24 mouse cellular contexts compared by ENCODE assay signal in the genomic region with DNA sequence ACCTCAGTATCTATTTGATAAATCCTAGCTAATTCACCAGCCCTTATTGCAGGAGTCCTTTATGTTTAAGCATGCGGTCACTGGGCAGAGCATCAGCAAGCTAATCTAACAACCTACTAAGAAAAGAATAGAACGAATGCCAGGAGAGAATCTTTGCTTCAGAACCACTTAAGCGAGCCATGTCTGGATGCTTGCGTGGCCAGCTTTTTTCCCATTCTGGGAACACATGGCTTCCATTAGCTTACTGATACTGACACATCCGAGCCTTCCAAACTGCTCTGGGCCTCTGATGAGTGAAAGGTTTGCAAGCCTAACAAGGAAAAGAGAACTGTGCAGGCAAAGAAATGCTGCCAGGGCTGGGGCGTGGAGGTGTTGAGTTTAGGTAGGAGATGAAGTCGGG.
DNase-seq lines count a peak whose midpoint lies in the region; ATAC-seq lines count a peak whose summit lies in the region.
"Had no signal": no experiment of that assay in that cellular context is flagged by ENCODE, and none has a peak within 500 bp of the region (broad histone marks: within the 10 kb centered on the region; RNA-seq: fewer than 3 reads in every experiment).

No protein-coding gene starts in this region.

- H3K4me2 ChIP-seq in forebrain, embryonic 14.5 days (ENCODE audit: low read length), result no peak overlapping the region
- H3K4me2 ChIP-seq in embryonic facial prominence, embryonic 14.5 days (ENCODE audit: low read depth, low read length), result no peak overlapping the region
- H3K4me2 ChIP-seq: embryonic facial prominence, embryonic 15.5 days; forebrain, embryonic 12.5 days; heart, embryonic 11.5 days; hindbrain, embryonic 12.5 days; hindbrain, embryonic 15.5 days had no signal

- H3K9ac ChIP-seq in forebrain, embryonic 14.5 days (ENCODE audit: low read length), result no peak overlapping the region
- no peak overlapping the region for H3K9ac ChIP-seq in embryonic facial prominence, embryonic 14.5 days (ENCODE audit: low read depth, low read length)
- H3K9ac ChIP-seq: embryonic facial prominence, embryonic 15.5 days; forebrain, embryonic 12.5 days; hindbrain, embryonic 12.5 days; hindbrain, embryonic 15.5 days had no signal

- no peak for ATAC-seq in forebrain, embryonic 14.5 days
- ATAC-seq in embryonic facial prominence, embryonic 14.5 days (ENCODE audit: low read depth), result no peak
- ATAC-seq: forebrain, embryonic 16.5 days; intestine, postnatal 0 days had no signal

- WGBS in forebrain, embryonic 10.5 days, result 80% methylated on average over 7 of the region's 7 CpGs
- WGBS in forebrain, embryonic 14.5 days, result 88% methylated on average over 7 of the region's 7 CpGs
- WGBS in embryonic facial prominence, embryonic 14.5 days, result 41% methylated on average over 7 of the region's 7 CpGs

- no peak overlapping the region for H3K4me3 ChIP-seq in forebrain, embryonic 10.5 days
- H3K4me3 ChIP-seq in forebrain, embryonic 14.5 days (ENCODE audit: low read depth, low read length), result no peak overlapping the region
- no peak overlapping the region for H3K4me3 ChIP-seq in embryonic facial prominence, embryonic 14.5 days (ENCODE audit: low read depth, low read length)
- H3K4me3 ChIP-seq: embryonic facial prominence, embryonic 15.5 days; forebrain, embryonic 12.5 days; hindbrain, embryonic 12.5 days; hindbrain, embryonic 15.5 days had no signal

- intact Hi-C loops in gastrocnemius, postnatal 14 days (cut with DNase I; ENCODE audit: low total_unique reads), result no loop called here

- no peaks in the 10 kb centered on the region for H3K9me3 ChIP-seq in forebrain, embryonic 10.5 days
- H3K9me3 ChIP-seq in forebrain, embryonic 14.5 days (replicated peaks; ENCODE audit: control insufficient read depth, low read length), result no peaks in the 10 kb centered on the region
- no peaks in the 10 kb centered on the region for H3K9me3 ChIP-seq in embryonic facial prominence, embryonic 14.5 days (ENCODE audit: control insufficient read depth, low read length)
- H3K9me3 ChIP-seq: embryonic facial prominence, embryonic 15.5 days; forebrain, embryonic 12.5 days; hindbrain, embryonic 12.5 days; hindbrain, embryonic 15.5 days had no signal

- H3K36me3 ChIP-seq in forebrain, embryonic 10.5 days (replicated peaks), result no peaks in the 10 kb centered on the region
- H3K36me3 ChIP-seq in forebrain, embryonic 14.5 days (ENCODE audit: control insufficient read depth, insufficient read depth, low read length), result no peaks in the 10 kb centered on the region
- H3K36me3 ChIP-seq in embryonic facial prominence, embryonic 14.5 days (ENCODE audit: control insufficient read depth, insufficient read depth, low read length), result no peaks in the 10 kb centered on the region
- H3K36me3 ChIP-seq: embryonic facial prominence, embryonic 15.5 days; forebrain, embryonic 12.5 days; G1E; hindbrain, embryonic 12.5 days; hindbrain, embryonic 15.5 days had no signal

- H3K27ac ChIP-seq in forebrain, embryonic 10.5 days, result 0 out of 2 replicates have a peak overlapping the region, but pooled peaks have one; percentile 11
- H3K27ac ChIP-seq in forebrain, embryonic 14.5 days (ENCODE audit: low read depth, low read length), result no peak overlapping the region
- H3K27ac ChIP-seq in embryonic facial prominence, embryonic 14.5 days (replicated peaks; ENCODE audit: low read depth, low read length), result no peak overlapping the region
- H3K27ac ChIP-seq: embryonic facial prominence, embryonic 15.5 days; forebrain, embryonic 12.5 days; hindbrain, embryonic 12.5 days; hindbrain, embryonic 15.5 days had no signal

- DNase-seq in forebrain, embryonic 10.5 days (ENCODE audit: extremely low spot score, low spot score), result no peak
- no peak for DNase-seq in forebrain, embryonic 14.5 days (ENCODE audit: low spot score)
- DNase-seq in NIH3T3 (ENCODE audit: low read depth), result peak; percentile 69
- DNase-seq in embryo, embryonic 11 days, result peak; percentile 21
- DNase-seq in embryonic facial prominence, embryonic 14.5 days (ENCODE audit: low spot score), result peak; percentile 58
- no peak for DNase-seq in gastrocnemius, postnatal 14 days
- no peak for DNase-seq in retina, postnatal 1 day
- DNase-seq: adrenal gland, adult 2 months; adrenal gland, postnatal 25 days; B cell, adult 2 months; cerebellum, adult 11-12 months; cerebellum, adult 9-10 months; cerebellum, postnatal 14 days; gastrocnemius, postnatal 10 days; heart, adult 11 months had no signal

- H3K4me1 ChIP-seq in forebrain, embryonic 10.5 days, result peaks cover 8% of the 10 kb centered on the region; the same call in 1 of the 2 replicates
- peaks cover 8% of the 10 kb centered on the region; the same call in 1 of the 2 replicates for H3K4me1 ChIP-seq in forebrain, embryonic 14.5 days (ENCODE audit: control insufficient read depth, insufficient read depth, low read length)
- H3K4me1 ChIP-seq in embryonic facial prominence, embryonic 14.5 days (ENCODE audit: control insufficient read depth, insufficient read depth, low read length), result no peaks in the 10 kb centered on the region; the same call in 1 of the 2 replicates
- H3K4me1 ChIP-seq: embryonic facial prominence, embryonic 15.5 days; hindbrain, embryonic 12.5 days; hindbrain, embryonic 15.5 days had no signal

- H3K27me3 ChIP-seq in forebrain, embryonic 10.5 days (ENCODE audit: poor library complexity, severe bottlenecking), result no peaks in the 10 kb centered on the region
- no peaks in the 10 kb centered on the region for H3K27me3 ChIP-seq in forebrain, embryonic 14.5 days (replicated peaks; ENCODE audit: control insufficient read depth, insufficient read depth, low read length)
- no peaks in the 10 kb centered on the region for H3K27me3 ChIP-seq in embryonic facial prominence, embryonic 14.5 days (replicated peaks; ENCODE audit: control insufficient read depth, insufficient read depth, low read length)
- H3K27me3 ChIP-seq: CH12.LX; forebrain, embryonic 12.5 days; hindbrain, embryonic 12.5 days; hindbrain, embryonic 15.5 days had no signal

Comparison
In these comparisons a context has a peak if more than half of its experiments do, and no peak if none do; other contexts are left out.
1. DNase-seq: peak in NIH3T3 (single experiment), embryo, embryonic 11 days (single experiment) and embryonic facial prominence, embryonic 14.5 days (single experiment); none in forebrain, embryonic 10.5 days (single experiment), forebrain, embryonic 14.5 days (single experiment), gastrocnemius, postnatal 14 days (single experiment) and retina, postnatal 1 day (single experiment).